Mouse (Mus musculus) hindbrain, embryonic 13.5 days (tissue): ENCODE results near the gene Xrcc2. TPM values are rescaled to one million over a fixed set of nuclear protein-coding genes. Genes with fewer than 3 reads are reported as not detected.
A peak's percentile ranks its signal among the peaks of the same experiment; 100 is the strongest.
"Not testable (repeated sequence)": the region's sequence is repeated elsewhere in the genome, so short reads cannot be mapped to it uniquely, and the experiment has no call there.

Source experiments
- ATAC-seq: fragments of 200-750 bp; cut with Nextera tagmentation; 2 replicates; pipeline ENCODE4 v1.8.0; 2017; ENCODE audit warnings: moderate TSS enrichment; ENCODE audit not compliant: low FRiP score
- H3K27ac ChIP-seq: fragments of 300-500 bp; sonication (generic); 2 replicates; pipeline ENCODE4 v1.5.1; 2015; ENCODE audit warnings: inconsistent platforms, mild to moderate bottlenecking, moderate library complexity
- H3K27me3 ChIP-seq: fragments of 300-500 bp; sonication (generic); 2 replicates; pipeline ENCODE4 v1.6.1; 2015; ENCODE audit warnings: mild to moderate bottlenecking, inconsistent platforms
- H3K36me3 ChIP-seq: fragments of 300-500 bp; sonication (generic); 2 replicates; pipeline ENCODE4 v1.6.1; 2015; ENCODE audit warnings: mild to moderate bottlenecking, inconsistent platforms
- H3K4me1 ChIP-seq: fragments of 300-500 bp; sonication (generic); replicated peaks from 2 replicates; pipeline ENCODE4 v1.6.1; 2015; ENCODE audit warnings: inconsistent platforms
- H3K4me2 ChIP-seq: fragments of 300-500 bp; sonication (generic); 2 replicates; pipeline ENCODE4 v1.6.1; 2015; ENCODE audit warnings: inconsistent platforms, mild to moderate bottlenecking, moderate library complexity
- H3K4me3 ChIP-seq: fragments of 300-500 bp; sonication (generic); 2 replicates; pipeline ENCODE4 v1.5.1; 2015; ENCODE audit warnings: mild to moderate bottlenecking, inconsistent platforms
- H3K9ac ChIP-seq: fragments of 300-500 bp; sonication (generic); 2 replicates; pipeline ENCODE4 v1.6.1; 2015; ENCODE audit warnings: mild to moderate bottlenecking, inconsistent platforms
- H3K9me3 ChIP-seq: fragments of 300-500 bp; sonication (generic); 2 replicates; pipeline ENCODE4 v1.6.1; 2016; ENCODE audit warnings: inconsistent platforms
- WGBS: fragments of 180-500 bp; shearing (Covaris S2); methylation state at CpG from one replicate; pipeline ENCODE4 v1.1.7; 2015; 5-methylcytosine and 5-hydroxymethylcytosine counted together
- polyA plus RNA-seq: library from polyadenylated mRNA; unstranded; fragments of >200 nt; fragmentation: Nextera tagmentation; extraction: Ambion mirVana; gene quantifications from 2 replicates; pipeline ENCODE4 v1.2.1, GENCODE M21; 2015

Gene Xrcc2
- polyA plus RNA-seq, result 3.5 and 5.0 TPM in 2 replicates

DNA sequence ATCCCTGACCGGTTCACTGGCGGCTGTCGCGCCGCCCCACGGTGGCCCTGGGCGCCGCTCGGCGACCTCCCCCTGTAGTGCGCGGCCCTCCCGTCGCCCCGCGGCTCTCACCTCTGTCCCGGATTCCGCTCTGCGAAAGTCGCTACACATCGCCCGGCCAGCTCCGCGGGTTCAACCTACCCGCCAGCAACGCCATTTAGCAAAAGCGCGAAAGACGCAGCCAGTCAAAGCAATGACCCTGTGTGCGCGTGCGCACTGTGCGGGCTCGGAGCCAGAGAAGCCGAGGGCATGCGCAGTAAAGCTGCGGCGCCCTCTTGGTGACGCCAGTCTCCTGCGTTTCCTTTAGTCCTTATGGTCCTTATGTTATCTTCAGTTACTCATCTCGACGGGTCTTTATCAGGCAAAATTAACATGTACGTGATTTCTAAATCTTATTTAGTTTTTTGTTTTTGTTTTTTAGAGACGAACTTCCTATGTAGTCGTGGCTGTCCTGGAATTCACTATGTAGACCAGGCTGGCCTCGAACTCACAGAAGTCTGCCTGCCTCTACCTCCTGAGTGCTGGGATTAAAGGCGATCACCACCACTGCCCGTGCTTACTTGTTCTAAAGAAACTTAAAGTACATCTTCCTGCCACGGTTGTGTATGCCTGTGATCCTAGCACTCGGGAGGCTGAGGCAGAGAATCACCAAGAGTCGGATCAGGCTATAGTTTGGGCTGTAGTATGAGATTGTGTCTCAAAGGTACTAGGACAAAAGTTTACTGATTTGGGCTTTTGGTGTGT lies at the start of gene Xrcc2:
TSS of gene Xrcc2 (minus strand) at position 259 of the 783 bp plus-strand sequence.
- ATAC-seq, result peak; percentile 96
- peak within 1 kb of the TSS; percentile 67 for H3K27ac ChIP-seq
- peaks cover 15% of the 10 kb centered on the region for H3K4me1 ChIP-seq
- no peaks in the 10 kb centered on the region for H3K27me3 ChIP-seq
- WGBS, result 8% methylated on average over 51 of the region's 51 CpGs
- H3K4me3 ChIP-seq, result peak within 1 kb of the TSS; percentile 86
- no peaks in the 10 kb centered on the region for H3K9me3 ChIP-seq
- H3K4me2 ChIP-seq, result peak within 1 kb of the TSS; percentile 69
- 0 out of 2 replicates have a peak, but pooled peaks cover 4% of the 10 kb centered on the region for H3K36me3 ChIP-seq
- peak within 1 kb of the TSS; percentile 84 for H3K9ac ChIP-seq

DNA sequence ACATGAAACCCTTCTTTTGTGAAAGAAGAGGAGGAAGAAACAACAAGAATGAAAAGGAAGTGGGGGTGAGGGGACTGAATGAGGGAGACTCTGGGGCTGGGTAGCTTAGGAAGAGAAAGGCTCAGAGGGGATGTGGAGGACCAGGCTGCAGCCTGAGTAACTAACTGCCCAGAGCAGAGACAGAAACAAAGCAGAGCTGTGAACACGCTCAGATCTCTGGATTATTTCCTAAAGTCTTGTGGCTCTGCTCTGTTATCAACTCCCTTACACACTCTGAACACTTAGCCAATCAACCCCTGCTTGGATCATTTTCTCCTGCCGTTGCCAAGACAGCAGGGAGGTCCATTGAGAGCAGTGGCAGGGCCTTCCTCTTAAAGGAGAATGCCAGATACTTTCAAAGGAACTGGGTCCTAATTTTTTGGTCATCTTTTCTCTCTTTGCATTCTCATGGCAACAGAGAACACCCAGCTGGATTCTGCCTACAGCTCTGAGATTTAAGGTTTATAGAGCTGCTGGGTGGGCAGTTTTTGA lies 48.7 kb upstream of the Xrcc2 start:
- Histone ChIP-seq H3K4me3 (no peak overlapping the region), H3K27ac (peak overlapping the region; percentile 45), H3K9me3 (no peaks in the 10 kb centered on the region), H3K36me3 (no peaks in the 10 kb centered on the region), H3K4me1 (peaks cover 14% of the 10 kb centered on the region), H3K27me3 (no peaks in the 10 kb centered on the region), H3K9ac (no peak overlapping the region), H3K4me2 (no peak overlapping the region)
- WGBS, result 20% methylated on average over 2 of the region's 2 CpGs
- ATAC-seq, result peak; percentile 57

DNA sequence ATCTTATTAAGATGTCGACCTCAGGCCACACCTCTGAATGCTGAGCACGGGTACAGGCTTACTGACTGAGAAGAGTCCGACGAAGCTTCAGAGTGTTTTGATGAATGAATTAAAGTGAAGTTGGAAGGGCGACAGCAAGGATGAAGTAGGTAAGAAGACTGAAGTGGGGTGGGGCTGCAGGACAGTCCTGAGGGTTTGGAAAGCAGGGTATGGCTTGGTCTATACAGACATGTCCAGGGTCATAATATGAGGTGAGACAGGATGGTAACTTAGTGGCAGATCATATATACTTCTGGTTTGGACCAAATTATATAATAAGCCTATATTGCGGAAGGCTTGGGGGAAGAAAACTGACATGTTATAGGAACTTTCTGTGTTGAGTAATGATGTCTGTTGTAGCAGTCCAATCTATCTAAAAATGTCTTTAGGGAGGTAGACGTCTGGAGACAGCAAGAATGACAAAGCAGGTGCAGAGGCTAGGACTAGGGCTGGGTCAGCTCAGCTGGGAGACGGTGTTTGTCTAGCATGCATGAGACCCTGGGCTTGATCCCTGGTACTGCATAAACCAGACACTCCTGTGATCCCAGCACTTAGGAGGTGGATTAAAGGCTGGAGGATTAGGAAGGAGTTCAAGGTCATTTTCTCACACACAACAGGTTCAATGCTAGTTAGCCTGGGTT lies 48.1 kb upstream of the Xrcc2 start:
- Histone ChIP-seq H3K9me3 (no peaks in the 10 kb centered on the region), H3K4me3 (no peak overlapping the region), H3K27me3 (no peaks in the 10 kb centered on the region), H3K36me3 (no peaks in the 10 kb centered on the region), H3K4me2 (no peak overlapping the region), H3K27ac (peak overlapping the region; percentile 45), H3K4me1 (peaks cover 14% of the 10 kb centered on the region), H3K9ac (no peak overlapping the region)
- 59% methylated on average over 8 of the region's 8 CpGs for WGBS
- ATAC-seq, result no peak

DNA sequence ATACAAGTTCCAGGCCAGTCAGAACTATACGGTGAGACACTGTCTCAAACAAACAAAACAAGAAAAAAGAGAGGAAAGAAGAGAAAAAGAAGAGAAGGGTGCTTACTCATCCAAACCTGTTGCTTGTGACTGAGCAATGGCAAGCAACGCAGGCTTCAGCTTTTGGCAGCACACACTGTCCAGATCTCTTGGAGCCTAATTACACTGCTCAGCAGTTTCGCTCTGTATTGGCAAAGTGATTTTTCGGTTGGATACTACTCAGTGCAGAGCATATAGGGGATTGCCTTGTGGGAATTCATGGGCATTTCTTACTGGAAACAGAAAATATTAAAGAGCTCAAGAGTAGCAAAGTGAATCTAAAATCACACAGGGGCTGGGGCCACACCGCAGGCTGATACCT lies 47.2 kb upstream of the Xrcc2 start:
- ATAC-seq, result no peak
- WGBS, result 80% methylated on average over 5 of the region's 5 CpGs

DNA sequence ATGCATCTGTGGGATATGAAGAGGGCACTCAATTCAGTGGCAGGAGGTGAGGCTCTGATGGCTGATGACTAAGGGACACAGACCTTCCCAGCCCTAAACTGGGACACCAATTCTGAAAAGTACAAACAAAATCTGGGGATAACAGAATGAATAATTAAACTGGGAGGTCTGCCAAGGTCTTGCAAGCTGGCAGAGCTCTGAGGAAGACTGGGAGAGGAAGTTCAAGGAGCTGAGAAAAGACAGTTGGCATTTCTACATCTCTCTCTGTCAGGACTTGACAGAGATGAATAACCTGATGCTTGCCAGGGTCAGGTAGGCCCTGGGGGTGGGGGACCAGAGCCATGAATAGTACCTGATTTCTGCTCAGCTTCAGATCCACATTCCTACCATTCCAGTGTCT lies 45.9 kb upstream of the Xrcc2 start:
- H3K4me3 ChIP-seq, result no peak overlapping the region
- H3K9me3 ChIP-seq, result no peaks in the 10 kb centered on the region
- H3K36me3 ChIP-seq, result no peaks in the 10 kb centered on the region
- H3K9ac ChIP-seq, result no peak overlapping the region
- no peak for ATAC-seq
- H3K27ac ChIP-seq, result no peak overlapping the region
- peaks cover 14% of the 10 kb centered on the region for H3K4me1 ChIP-seq
- H3K4me2 ChIP-seq, result no peak overlapping the region
- no peaks in the 10 kb centered on the region for H3K27me3 ChIP-seq

More for the DNA sequence above, 47.2 kb upstream of the Xrcc2 start:
- Histone ChIP-seq H3K4me1 (peaks cover 14% of the 10 kb centered on the region), H3K4me2 (no peak overlapping the region), H3K27ac (no peak overlapping the region), H3K9me3 (no peaks in the 10 kb centered on the region), H3K36me3 (no peaks in the 10 kb centered on the region), H3K9ac (no peak overlapping the region), H3K27me3 (no peaks in the 10 kb centered on the region), H3K4me3 (no peak overlapping the region)

DNA sequence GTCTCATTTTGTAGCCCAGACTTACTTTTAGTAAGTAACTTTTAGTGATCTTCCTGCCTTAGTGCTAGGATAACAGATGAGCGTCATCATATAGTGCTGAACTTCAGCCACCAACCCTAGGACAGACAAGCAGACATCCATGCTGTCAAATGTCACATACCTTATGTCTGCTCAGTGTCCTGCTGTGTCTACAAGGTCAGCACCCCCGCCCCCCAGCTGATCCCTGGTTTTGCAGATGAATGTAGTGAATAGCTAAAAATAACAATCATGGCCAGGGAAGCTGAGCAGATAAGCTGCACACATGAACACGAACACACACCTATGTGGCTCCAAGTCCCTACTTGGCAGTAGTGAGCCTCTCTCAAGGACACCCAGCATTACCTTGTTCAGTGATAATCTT lies 43.0 kb upstream of the Xrcc2 start:
- no peak for ATAC-seq
- Histone ChIP-seq H3K27ac (no peak overlapping the region), H3K4me2 (no peak overlapping the region), H3K9me3 (no peaks in the 10 kb centered on the region), H3K9ac (no peak overlapping the region), H3K36me3 (no peaks in the 10 kb centered on the region), H3K4me1 (no peaks in the 10 kb centered on the region), H3K4me3 (no peak overlapping the region), H3K27me3 (no peaks in the 10 kb centered on the region)
- 71% methylated on average over 3 of the region's 3 CpGs for WGBS

DNA sequence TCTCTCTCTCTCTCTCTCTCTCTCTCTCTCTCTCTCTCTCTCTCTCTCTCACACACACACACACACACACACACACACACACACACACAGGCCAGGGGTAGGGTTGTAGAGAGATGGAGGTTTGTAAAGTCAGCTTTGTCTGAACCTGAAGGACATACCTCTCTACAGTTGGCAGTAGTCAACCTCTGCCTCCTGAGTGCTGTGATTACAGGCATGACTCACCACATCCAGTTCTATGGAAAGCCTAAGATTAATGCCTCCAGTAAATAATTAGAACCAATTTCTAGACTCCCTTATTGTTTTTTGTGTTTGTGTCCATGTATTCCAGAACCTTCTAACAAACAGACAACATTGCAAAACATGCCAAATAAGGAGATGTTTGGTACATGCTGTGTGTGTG lies 42.3 kb upstream of the Xrcc2 start:
- ATAC-seq, result no peak
- H3K27me3 ChIP-seq, result no peaks in the 10 kb centered on the region
- no peaks in the 10 kb centered on the region for H3K9me3 ChIP-seq

DNA sequence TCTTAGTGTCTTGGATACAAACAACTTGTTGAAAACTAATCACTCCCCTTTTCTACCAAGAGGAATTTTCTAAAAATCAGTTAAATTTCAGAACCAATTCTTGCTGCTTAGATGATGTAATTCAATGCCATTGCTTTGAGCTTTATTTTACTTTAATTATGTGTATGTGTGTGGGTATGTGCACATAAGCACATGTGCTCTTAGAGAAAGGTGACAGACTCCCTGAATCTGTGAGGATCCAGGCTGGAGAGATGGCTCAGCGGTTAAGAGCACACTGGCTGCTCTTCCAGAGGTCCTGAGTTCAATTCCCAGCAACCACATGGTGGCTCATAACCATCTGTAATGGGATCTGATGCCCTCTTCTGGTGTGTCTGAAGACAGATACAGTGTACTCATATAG lies 33.3 kb upstream of the Xrcc2 start:
- not testable (repeated sequence) for H3K4me1 ChIP-seq, H3K36me3 ChIP-seq, H3K9me3 ChIP-seq, H3K27ac ChIP-seq, H3K27me3 ChIP-seq, ATAC-seq, H3K9ac ChIP-seq, H3K4me3 ChIP-seq, H3K4me2 ChIP-seq
- WGBS, result 91% methylated on average over 1 of the region's 1 CpGs

More for the DNA sequence above, 42.3 kb upstream of the Xrcc2 start:
- H3K27ac ChIP-seq, result no peak overlapping the region
- no peak overlapping the region for H3K9ac ChIP-seq
- no peaks in the 10 kb centered on the region for H3K4me1 ChIP-seq
- H3K4me2 ChIP-seq, result no peak overlapping the region
- H3K4me3 ChIP-seq, result no peak overlapping the region
- no peaks in the 10 kb centered on the region for H3K36me3 ChIP-seq

DNA sequence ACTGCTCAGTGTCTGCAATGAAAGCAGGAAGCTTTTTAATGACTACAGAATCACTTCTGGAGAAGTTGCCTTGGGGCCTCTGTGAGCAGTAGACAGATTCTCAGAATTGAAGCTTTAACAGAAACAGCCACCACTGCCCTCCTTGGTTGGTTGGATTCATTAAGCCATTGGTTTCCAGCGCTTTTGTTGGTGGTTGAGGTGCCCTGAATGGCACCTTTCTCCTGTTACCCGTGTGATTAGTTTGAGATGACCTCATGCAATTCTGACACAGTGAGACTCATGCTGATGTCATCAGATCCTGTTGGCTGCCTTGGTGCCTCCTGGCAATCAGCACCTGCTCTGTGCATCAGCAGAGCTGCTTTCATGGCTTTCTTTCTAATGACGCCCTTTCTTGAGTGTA lies 32.8 kb upstream of the Xrcc2 start:
- Histone ChIP-seq H3K36me3 (no peaks in the 10 kb centered on the region), H3K9me3 (no peaks in the 10 kb centered on the region), H3K27ac (no peak overlapping the region), H3K9ac (no peak overlapping the region), H3K4me2 (no peak overlapping the region), H3K4me3 (no peak overlapping the region), H3K4me1 (no peaks in the 10 kb centered on the region), H3K27me3 (no peaks in the 10 kb centered on the region)
- ATAC-seq, result no peak
- 58% methylated on average over 3 of the region's 3 CpGs for WGBS

DNA sequence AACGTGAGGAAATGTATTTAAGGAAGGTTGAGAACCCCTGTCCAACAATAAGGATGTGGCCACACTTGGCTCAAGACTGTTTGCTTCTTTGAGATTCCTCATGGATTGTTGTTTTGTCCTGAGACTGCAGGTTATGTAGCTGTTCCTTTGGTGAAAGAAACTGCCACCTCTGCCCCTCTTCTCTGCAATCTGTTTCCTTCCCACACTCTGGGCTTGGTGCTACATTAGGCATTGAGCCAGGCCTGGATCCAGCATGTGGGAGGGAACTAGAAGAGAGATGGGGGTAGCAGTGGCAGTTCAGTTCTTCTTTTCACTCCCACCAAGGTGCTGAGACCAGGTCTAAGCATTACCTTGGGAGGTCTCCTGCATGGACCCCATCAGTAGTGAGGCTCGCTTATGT lies 30.2 kb upstream of the Xrcc2 start:
- H3K36me3 ChIP-seq, result no peaks in the 10 kb centered on the region
- H3K9me3 ChIP-seq, result no peaks in the 10 kb centered on the region
- no peak overlapping the region for H3K27ac ChIP-seq
- H3K4me3 ChIP-seq, result no peak overlapping the region
- no peaks in the 10 kb centered on the region for H3K27me3 ChIP-seq
- H3K9ac ChIP-seq, result no peak overlapping the region
- no peaks in the 10 kb centered on the region for H3K4me1 ChIP-seq
- no peak for ATAC-seq
- H3K4me2 ChIP-seq, result no peak overlapping the region
- WGBS, result 90% methylated on average over 2 of the region's 2 CpGs

DNA sequence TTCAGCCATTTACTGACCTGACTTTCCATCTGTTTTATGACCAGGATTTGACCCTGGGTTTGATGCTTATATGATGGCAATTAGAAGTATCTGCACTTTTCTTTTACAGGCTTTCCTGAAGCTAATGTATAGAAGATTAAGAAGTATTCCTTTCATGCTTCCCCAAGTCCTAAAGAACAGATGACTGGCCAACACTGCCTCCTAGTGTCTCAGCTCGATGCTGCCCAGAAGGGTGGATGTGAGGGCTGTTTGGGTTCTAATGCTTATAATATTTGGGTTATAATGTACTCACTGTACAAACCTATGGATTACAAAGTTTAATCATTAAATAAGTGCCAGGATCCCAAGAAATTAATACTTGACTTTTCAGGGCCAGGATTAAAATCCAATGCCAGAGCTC lies 28.7 kb upstream of the Xrcc2 start:
- Histone ChIP-seq H3K9me3 (no peaks in the 10 kb centered on the region), H3K27ac (no peak overlapping the region), H3K36me3 (no peaks in the 10 kb centered on the region), H3K27me3 (no peaks in the 10 kb centered on the region), H3K4me2 (no peak overlapping the region), H3K9ac (no peak overlapping the region), H3K4me3 (no peak overlapping the region), H3K4me1 (no peaks in the 10 kb centered on the region)
- WGBS, result 24% methylated on average over 1 of the region's 1 CpGs
- no peak for ATAC-seq

DNA sequence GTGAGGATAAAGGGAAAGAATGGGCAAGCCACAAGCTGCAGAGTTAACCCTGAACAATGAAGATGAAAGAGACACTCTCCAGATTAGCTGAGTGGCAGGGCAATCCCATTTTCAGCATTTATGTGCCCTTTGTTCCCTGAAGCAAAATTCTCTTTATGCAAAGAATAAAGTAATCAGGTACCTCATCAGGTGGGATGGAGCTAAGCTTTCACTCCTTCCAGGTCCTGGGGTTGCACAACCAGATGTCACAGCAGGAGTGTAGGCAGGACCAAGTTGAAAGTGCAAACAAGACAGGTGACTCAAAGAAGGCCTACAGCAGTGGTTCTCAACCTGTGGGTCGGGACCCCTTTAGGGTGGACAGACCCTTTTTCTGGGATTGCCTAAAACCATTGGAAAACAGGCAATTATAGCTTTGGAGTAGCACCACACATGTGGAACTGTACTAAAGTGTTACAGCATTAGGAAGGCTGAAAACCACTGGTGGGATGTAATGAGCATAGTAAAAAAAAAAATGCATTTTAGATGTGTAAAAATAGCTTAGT lies 18.6 kb upstream of the Xrcc2 start:
- no peak overlapping the region for H3K4me2 ChIP-seq
- H3K4me1 ChIP-seq, result no peaks in the 10 kb centered on the region
- ATAC-seq, result no peak
- WGBS, result 64% methylated on average over 1 of the region's 1 CpGs
- no peak overlapping the region for H3K27ac ChIP-seq
- H3K36me3 ChIP-seq, result no peaks in the 10 kb centered on the region
- no peaks in the 10 kb centered on the region for H3K27me3 ChIP-seq
- H3K9ac ChIP-seq, result no peak overlapping the region
- no peak overlapping the region for H3K4me3 ChIP-seq
- no peaks in the 10 kb centered on the region for H3K9me3 ChIP-seq
